Mouse (Mus musculus) embryonic facial prominence, embryonic 14.5 days (tissue): ENCODE data around the gene Ccdc86. TPM values are rescaled to one million over a fixed set of nuclear protein-coding genes. Genes with fewer than 3 reads are reported as not detected.

Experiments used
- ATAC-seq: fragments of 200-750 bp; cut with Nextera tagmentation; 2 replicates; pipeline ENCODE4 v1.8.0; 2017; ENCODE audit warnings: low read depth, moderate number of reproducible peaks, moderate TSS enrichment
- DNase-seq: peaks from one replicate; pipeline ENCODE4 v3.0.0-alpha.2; 2015; ENCODE audit warnings: low spot score
- H3K27ac ChIP-seq: fragments of 300-500 bp; sonication (generic); replicated peaks from 2 replicates; pipeline ENCODE4 v1.5.1; 2014; ENCODE audit warnings: low read depth, mild to moderate bottlenecking, low read length, moderate library complexity
- H3K27me3 ChIP-seq: fragments of 300-500 bp; sonication (generic); replicated peaks from 2 replicates; pipeline ENCODE4 v1.6.1; 2014; ENCODE audit warnings: low read length; ENCODE audit not compliant: control insufficient read depth, insufficient read depth
- H3K36me3 ChIP-seq: fragments of 300-500 bp; sonication (generic); 2 replicates; pipeline ENCODE4 v1.6.1; 2014; ENCODE audit warnings: low read length, mixed read lengths; ENCODE audit not compliant: control insufficient read depth, insufficient read depth
- H3K4me1 ChIP-seq: fragments of 300-500 bp; sonication (generic); 2 replicates; pipeline ENCODE4 v1.6.1; 2014; ENCODE audit warnings: antibody characterized with exemption, low read length; ENCODE audit not compliant: control insufficient read depth, insufficient read depth
- H3K4me2 ChIP-seq: fragments of 300-500 bp; sonication (generic); 2 replicates; pipeline ENCODE4 v1.6.1; 2014; ENCODE audit warnings: low read depth, mild to moderate bottlenecking, low read length, moderate library complexity, mixed read lengths
- H3K4me3 ChIP-seq: fragments of 300-500 bp; sonication (generic); 2 replicates; pipeline ENCODE4 v1.5.1; 2014; ENCODE audit warnings: low read depth, mild to moderate bottlenecking, low read length
- H3K9ac ChIP-seq: fragments of 300-500 bp; sonication (generic); 2 replicates; pipeline ENCODE4 v1.6.1; 2014; ENCODE audit warnings: low read depth, mild to moderate bottlenecking, low read length, moderate library complexity, mixed read lengths
- H3K9me3 ChIP-seq: fragments of 300-500 bp; sonication (generic); 2 replicates; pipeline ENCODE4 v1.6.1; 2016; ENCODE audit warnings: low read length; ENCODE audit not compliant: control insufficient read depth
- WGBS: fragments of 180-500 bp; shearing (Covaris S2); extraction: QIAGEN DNeasy Blood & Tissue Kit; methylation state at CpG from one replicate; pipeline ENCODE4 v1.1.7; 2014; 5-methylcytosine and 5-hydroxymethylcytosine counted together
- polyA plus RNA-seq: library from polyadenylated mRNA; unstranded; fragments of >200 nt; fragmentation: Nextera tagmentation; extraction: Ambion mirVana; gene quantifications from 2 replicates; pipeline ENCODE4 v1.2.1, GENCODE M21; 2014

Gene Ccdc86
- polyA plus RNA-seq, 1 experiment from 2014 or later: 22.4 TPM

GRCm38 (mm10) chr19:10965721-10966120, 16.7 kb upstream of the Ccdc86 start:
- no peak overlapping the region for H3K4me3 ChIP-seq
- H3K9ac ChIP-seq: no peak overlapping the region
- H3K4me2 ChIP-seq: no peak overlapping the region
- H3K27ac ChIP-seq: no peak overlapping the region
- no peaks in the 10 kb centered on the region for H3K27me3 ChIP-seq
- WGBS: 90% methylated on average over 7 of the region's 7 CpGs
- no peaks in the 10 kb centered on the region for H3K9me3 ChIP-seq
- H3K36me3 ChIP-seq: no peaks in the 10 kb centered on the region
- H3K4me1 ChIP-seq: no peaks in the 10 kb centered on the region
- DNase-seq (no peak), ATAC-seq (no peak)

GRCm38 (mm10) chr19:10959978-10960346, 10.9 kb upstream of the Ccdc86 start:
- no peak for ATAC-seq

GRCm38 (mm10) chr19:10959085-10959977, 10.3 kb upstream of the Ccdc86 start:
- H3K4me2 ChIP-seq: peak overlapping the region; percentile 31
- H3K36me3 ChIP-seq: no peaks in the 10 kb centered on the region
- H3K4me3 ChIP-seq: no peak overlapping the region
- H3K27ac ChIP-seq: no peak overlapping the region
- peak; percentile 87 for DNase-seq
- H3K9me3 ChIP-seq: no peaks in the 10 kb centered on the region
- no peaks in the 10 kb centered on the region for H3K27me3 ChIP-seq
- 25% methylated on average over 11 of the region's 11 CpGs for WGBS
- 0 out of 2 replicates have a peak overlapping the region, but pooled peaks have one; percentile 31 for H3K9ac ChIP-seq
- ATAC-seq: peak; percentile 50; the same call in 1 of the 2 replicates
- no peaks in the 10 kb centered on the region for H3K4me1 ChIP-seq

More at GRCm38 (mm10) chr19:10959978-10960346, 10.9 kb upstream of the Ccdc86 start:
- H3K27me3 ChIP-seq: no peaks in the 10 kb centered on the region
- H3K9ac ChIP-seq: 0 out of 2 replicates have a peak overlapping the region, but pooled peaks have one; percentile 31
- H3K4me1 ChIP-seq: no peaks in the 10 kb centered on the region
- no peak overlapping the region for H3K27ac ChIP-seq
- H3K36me3 ChIP-seq: no peaks in the 10 kb centered on the region
- DNase-seq: no peak
- no peak overlapping the region for H3K4me3 ChIP-seq
- peak overlapping the region; percentile 31 for H3K4me2 ChIP-seq
- no peaks in the 10 kb centered on the region for H3K9me3 ChIP-seq
- 40% methylated on average over 12 of the region's 12 CpGs for WGBS

DNA sequence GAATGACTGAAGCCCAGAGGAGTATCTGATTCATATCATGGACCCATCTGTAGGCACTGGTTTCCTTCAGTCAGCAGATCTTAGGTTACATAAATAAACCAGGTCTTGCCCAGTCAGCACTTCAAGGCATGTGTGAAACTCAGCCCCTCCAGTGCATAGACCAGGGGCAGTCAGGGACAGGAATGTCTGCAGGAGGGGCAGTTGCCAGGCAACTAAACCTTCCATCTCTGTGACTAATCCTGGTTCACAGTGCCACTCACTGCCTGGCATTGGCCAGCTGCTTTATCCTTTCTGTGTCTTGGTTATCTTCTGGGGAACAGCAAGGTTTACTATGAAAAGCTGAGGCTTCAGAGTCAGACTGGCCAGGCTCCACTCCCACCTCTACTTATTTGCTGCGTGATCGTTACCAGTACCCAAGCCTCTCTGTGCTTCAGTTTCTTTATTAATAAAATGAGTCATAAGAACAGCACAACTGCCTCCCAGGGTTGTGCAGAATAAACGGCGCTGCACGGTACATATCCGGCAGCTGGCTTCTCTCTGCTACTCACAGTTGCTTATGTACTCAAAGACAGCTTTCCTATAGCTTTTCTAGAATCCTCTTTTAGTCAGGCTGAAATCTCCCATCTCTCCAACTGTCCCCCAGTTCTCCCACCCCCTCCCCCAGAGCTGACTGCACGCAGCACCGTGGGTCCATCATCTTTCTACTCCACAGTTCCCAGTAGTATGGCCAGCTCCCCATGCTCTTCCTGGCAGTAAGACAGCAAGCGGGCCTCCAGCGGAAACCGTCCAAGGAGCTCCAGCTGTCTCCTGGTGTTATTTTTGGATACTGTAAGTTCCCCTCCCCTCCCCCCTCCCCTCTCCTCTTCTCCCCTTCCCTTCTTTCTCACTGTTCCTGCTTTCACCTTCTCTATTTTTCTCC, 3.2 kb upstream of the Ccdc86 start:
- H3K4me1 ChIP-seq: peaks cover 10% of the 10 kb centered on the region
- no peak overlapping the region for H3K9ac ChIP-seq
- peak; percentile 87 for DNase-seq
- H3K27me3 ChIP-seq: no peaks in the 10 kb centered on the region
- no peaks in the 10 kb centered on the region for H3K9me3 ChIP-seq
- 52% methylated on average over 11 of the region's 11 CpGs for WGBS
- H3K36me3 ChIP-seq: no peaks in the 10 kb centered on the region
- peak overlapping the region; percentile 52; the same call in 1 of the 2 replicates for H3K27ac ChIP-seq
- H3K4me2 ChIP-seq: no peak overlapping the region
- H3K4me3 ChIP-seq: no peak overlapping the region
- ATAC-seq: peak; percentile 75

- Histone ChIP-seq H3K4me1 (peaks cover 16% of the 10 kb centered on the region), H3K36me3 (peaks cover 19% of the 10 kb centered on the region), H3K4me3 (peak overlapping the region; percentile 56), H3K9ac (peak overlapping the region; percentile 83), H3K27ac (peak overlapping the region; percentile 57), H3K9me3 (no peaks in the 10 kb centered on the region), H3K27me3 (no peaks in the 10 kb centered on the region), H3K4me2 (peak overlapping the region; percentile 57)
- DNase-seq (no peak), ATAC-seq (no peak)
- WGBS: 47% methylated on average over 9 of the region's 9 CpGs
Observed at GRCm38 (mm10) chr19:10949558-10949957, 492 bp upstream of the Ccdc86 start.

DNA sequence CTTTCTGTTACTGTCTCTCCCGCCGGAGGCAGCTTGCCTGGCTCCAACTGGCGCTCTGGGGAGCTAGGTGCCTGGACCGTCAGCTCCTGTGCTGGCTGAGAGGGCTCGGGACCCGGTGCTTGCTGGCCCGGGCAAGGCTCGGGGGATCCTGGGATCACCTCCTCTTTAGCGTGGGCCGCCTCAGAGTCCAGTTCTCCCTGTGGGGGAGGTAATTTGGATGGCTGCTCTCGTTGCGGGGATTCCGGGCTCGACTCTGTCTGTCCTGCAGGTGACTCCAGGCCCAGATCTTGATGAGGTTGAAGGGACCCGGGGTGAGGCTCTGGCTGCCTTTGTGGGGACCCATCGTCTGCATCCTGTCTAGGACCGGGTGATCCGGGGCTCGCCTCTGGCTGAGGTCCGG, 650 bp downstream of the Ccdc86 start:
- Histone ChIP-seq H3K27ac (no peak overlapping the region), H3K36me3 (peaks cover 31% of the 10 kb centered on the region), H3K4me3 (peak overlapping the region; percentile 56), H3K27me3 (no peaks in the 10 kb centered on the region), H3K9me3 (no peaks in the 10 kb centered on the region), H3K4me2 (peak overlapping the region; percentile 89), H3K9ac (peak overlapping the region; percentile 83), H3K4me1 (peaks cover 16% of the 10 kb centered on the region)
- DNase-seq (no peak), ATAC-seq (no peak)
- WGBS: 3% methylated on average over 19 of the region's 20 CpGs

- Histone ChIP-seq H3K9ac (peak overlapping the region; percentile 83), H3K27me3 (no peaks in the 10 kb centered on the region)
- WGBS: 86% methylated on average over 5 of the region's 5 CpGs
Observed at GRCm38 (mm10) chr19:10947219-10947618, 1.8 kb downstream of the Ccdc86 start.

DNA sequence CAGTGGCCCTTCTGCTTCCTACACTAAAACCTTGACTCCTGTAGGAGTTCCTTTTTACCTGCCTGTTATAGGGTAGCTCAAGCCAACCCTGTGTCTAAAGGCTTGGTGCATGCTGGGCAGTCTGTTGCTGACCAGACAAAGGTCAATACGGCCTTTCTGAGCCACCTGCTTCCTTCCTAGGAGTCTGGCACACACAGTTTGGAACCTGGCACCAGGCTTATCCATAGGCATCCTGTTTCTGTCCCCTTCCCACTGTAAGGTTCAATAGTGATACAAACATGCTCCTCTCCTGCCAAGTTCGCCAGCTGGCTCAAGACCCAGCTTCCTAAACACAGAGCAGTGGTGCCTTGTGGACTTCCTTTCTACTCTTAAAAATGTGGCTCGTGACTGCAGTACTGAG, 2.6 kb downstream of the Ccdc86 start:
- Histone ChIP-seq H3K9ac (peak overlapping the region; percentile 83; the same call in 1 of the 2 replicates), H3K27ac (no peak overlapping the region), H3K4me2 (peak overlapping the region; percentile 89; the same call in 1 of the 2 replicates), H3K9me3 (no peaks in the 10 kb centered on the region), H3K4me3 (no peak overlapping the region; the same call in 1 of the 2 replicates), H3K4me1 (peaks cover 16% of the 10 kb centered on the region), H3K27me3 (no peaks in the 10 kb centered on the region), H3K36me3 (peaks cover 49% of the 10 kb centered on the region)
- no peak for DNase-seq
- no peak for ATAC-seq
- 91% methylated on average over 3 of the region's 3 CpGs for WGBS

More at GRCm38 (mm10) chr19:10947219-10947618, 1.8 kb downstream of the Ccdc86 start:
- H3K4me2 ChIP-seq: peak overlapping the region; percentile 89
- peaks cover 16% of the 10 kb centered on the region for H3K4me1 ChIP-seq
- ATAC-seq (no peak), DNase-seq (no peak)
- H3K36me3 ChIP-seq: peaks cover 43% of the 10 kb centered on the region
- no peaks in the 10 kb centered on the region for H3K9me3 ChIP-seq
- no peak overlapping the region for H3K27ac ChIP-seq
- peak overlapping the region; percentile 56 for H3K4me3 ChIP-seq
